Mouse (Mus musculus) gastrocnemius, postnatal 36 days (tissue): Measurements from ENCODE around the gene Dhdds. TPM values are rescaled to one million over a fixed set of nuclear protein-coding genes. Genes with fewer than 3 reads are reported as not detected.
"Not testable (repeated sequence)": the region's sequence is repeated elsewhere in the genome, so short reads cannot be mapped to it uniquely, and the experiment has no call there.

Experiments
- DNase-seq, 2 experiments: peaks; one replicate each; pipeline ENCODE4 v3.0.0; 2022
- intact Hi-C: fragments of 180-260 bp; cut with DNase I; formaldehyde crosslinking; loops from one replicate; pipeline ENCODE4 v1.15.1; 2025
- total RNA-seq, 2 experiments: library from RNA; stranded (reverse); gene quantifications; 2 replicates each; pipeline ENCODE4 v1.2.3; 2021

The Dhdds gene
- total RNA-seq, 2 experiments from 2014 or later: 10.5 to 10.9 TPM

DNA sequence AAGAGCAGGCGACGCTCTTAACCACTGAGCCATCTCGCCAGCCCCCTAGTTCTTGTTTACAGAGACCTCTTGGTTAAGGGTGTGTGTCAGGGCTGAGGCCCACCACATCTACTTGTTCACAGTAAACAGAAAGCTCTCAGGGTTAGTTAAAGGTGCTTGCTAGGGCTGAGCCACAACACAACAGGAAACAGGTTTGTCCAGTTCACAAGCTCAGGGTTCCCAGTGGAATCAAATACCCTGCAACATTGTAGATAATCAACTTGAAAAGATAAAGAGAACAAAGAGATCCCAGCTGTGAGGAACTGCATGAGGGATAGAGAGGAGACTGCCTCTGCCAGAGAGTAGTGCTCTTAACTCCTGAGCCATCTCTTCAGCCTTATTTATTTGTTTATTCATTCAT is 6.1 kb upstream of the Dhdds start:
- no peak for DNase-seq
- intact Hi-C loops: no loop called here

DNA sequence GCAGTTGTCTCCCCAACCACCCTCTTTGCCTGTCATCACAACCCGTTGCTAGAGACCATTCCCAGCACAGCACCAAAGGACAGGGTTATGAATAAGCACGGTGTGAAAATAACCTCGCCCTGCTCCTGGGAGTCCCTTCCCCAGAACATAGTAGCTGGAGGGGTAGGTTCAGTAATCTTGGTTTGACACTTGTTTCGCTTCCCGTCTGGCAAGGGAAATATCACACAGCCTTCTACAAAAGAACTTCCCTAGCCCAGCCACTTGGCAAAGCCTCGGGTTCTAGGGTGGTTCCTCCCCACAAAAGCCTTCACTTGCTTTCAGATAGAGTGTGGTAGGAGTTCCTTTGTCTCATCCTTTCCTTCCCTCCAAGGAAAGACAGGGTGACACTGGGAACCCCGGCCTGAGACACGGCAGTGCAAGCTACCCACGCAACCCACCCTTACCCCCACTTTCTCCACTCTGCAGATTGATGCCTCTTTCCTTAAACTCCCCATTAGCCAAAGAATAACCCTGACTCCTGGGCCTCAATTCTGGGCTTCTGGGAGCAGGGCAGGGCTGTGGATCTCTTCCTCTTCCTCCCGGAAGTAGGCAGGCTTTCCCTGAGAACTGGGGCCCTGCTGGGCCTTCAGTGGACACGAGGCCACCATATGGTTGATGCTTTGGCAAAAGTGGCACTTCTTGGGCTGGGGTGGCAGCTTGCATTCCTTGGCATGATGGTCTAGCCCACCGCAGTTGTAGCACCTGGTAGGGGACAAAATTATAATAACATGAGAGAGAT is 5.1 kb upstream of the Dhdds start:
- intact Hi-C loops: no loop called here
- DNase-seq: no peak

DNA sequence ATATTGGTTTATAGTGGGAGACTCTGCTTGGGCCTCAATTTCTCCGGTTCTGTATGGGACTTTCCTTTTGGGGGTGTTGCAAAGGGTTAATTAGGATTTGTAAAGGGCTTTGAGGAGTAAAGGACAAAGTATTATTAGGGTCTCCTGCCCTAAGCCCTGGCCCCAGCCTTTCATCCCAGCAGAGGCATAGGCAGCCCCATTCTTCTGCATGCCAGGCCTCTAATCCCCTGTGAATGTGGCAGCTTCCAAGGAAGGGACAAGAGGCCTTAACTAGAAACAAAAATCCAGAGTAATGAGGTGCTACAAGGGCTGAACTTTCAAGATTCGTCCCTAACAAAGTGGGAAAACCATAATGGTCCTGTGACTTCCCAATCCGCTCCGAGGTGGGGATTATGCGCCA is 2.2 kb upstream of the Dhdds start:
- no peak for DNase-seq
- intact Hi-C loops: no loop called here

DNA sequence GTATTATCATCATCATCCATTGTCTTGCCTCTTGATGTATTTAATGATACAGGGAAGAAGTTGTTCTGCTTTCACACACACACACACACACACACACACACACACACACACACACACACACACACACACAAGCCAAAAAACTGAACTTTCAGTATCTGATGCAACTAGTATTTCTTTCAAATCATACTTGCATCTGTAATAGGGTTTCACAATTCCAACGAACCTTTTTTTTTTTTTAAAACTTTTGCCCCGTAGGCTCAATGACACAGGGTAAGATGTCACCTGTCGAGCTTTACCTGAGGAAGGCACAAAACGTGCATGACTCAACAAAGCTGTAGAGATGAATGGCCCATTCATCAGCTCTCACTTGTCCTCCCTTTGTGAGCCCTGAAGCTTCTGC is 1.5 kb upstream of the Dhdds start:
- intact Hi-C loops: no loop called here
- no peak for DNase-seq

DNA sequence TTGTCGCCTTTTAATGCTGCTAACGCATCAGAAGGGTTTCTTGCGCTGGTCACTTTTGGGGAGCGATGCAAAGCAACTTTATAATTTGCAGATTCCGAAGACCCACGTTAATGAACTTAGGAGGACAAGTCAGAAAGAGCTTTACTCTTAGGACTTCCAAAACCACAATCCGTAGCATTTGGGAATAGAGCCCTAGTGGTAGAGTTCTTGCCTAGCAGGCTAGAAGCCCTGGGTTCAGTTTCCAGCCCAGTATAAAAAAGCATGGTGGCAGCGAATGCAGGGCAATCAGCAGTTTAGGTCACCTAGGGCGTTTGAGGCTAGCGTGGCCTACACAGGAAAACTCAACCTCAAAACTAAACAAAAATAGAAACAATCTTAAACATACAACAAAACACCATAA is 992 bp upstream of the Dhdds start:
- DNase-seq: no peak
- intact Hi-C loops: loop anchor here (2.0 kb wide), 1 partner anchor 35 kb away; no protein-coding TSS in a partner anchor

DNA sequence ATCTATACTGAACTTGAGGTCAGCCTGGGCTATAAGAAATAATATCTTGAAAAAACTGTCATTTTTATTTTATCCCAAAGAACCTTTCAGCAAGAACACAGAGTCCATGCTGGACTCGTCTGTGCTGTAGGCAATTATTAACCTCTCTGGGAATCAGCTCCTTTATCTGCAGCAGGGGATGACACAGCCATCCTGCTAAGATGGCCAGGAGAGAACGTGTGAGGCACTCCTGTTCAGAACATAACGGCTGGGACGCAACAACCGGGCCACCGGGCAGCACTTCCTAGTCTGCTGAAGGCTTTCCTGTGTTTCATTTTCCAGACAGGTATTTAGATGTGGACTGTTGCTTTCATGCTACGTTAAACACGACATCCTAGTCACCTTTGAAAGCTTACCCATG is 6.0 kb downstream of the Dhdds start:
- DNase-seq: no peak
- intact Hi-C loops: no loop called here

DNA sequence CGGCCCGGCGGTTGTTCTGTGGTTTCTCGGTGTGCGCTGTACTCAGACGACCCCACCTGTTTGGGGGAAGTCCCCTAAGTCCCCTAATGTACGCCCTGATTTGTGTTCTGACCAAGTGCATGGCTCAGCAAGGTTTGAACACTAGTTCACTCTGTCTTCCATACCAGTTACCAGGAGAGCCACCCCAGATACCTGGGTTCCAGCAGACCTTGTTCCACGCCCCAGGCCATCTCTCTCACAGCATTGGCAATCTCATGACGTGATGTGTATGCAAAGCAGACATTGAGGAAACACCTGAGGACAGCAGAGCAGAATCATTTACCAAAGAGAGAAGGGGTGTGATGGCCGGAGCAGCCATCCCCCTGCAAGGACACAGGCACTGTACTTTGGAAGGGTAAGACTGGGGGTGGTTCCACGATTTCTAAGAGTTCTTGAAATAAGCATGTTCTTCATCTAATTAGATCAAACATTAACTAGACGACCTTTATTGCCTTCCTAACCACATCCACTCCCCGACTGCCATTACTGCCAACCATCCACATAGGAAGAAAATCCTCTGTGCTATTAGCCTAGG is 9.5 kb downstream of the Dhdds start:
- DNase-seq: no peak
- intact Hi-C loops: no loop called here

DNA sequence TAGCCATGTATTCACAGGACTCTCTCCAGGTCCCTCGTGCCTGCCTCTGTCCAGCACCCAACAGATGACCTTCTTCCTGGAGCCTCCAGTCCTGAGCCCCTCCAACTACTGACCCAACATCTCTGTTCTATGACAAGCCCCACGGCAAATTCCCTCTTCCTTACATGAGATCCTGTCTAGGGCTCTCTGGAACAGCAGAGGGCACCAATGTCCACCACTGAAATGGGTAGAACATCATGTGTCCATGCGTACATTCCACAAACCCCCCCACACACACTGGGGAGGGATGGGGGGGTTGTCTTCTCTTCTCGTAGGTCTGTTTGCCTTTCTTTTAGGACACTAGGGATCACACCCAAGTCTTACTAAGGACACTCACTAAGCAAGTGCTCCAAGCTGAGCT is 10.7 kb downstream of the Dhdds start:
- DNase-seq: no peak
- intact Hi-C loops: no loop called here

DNA sequence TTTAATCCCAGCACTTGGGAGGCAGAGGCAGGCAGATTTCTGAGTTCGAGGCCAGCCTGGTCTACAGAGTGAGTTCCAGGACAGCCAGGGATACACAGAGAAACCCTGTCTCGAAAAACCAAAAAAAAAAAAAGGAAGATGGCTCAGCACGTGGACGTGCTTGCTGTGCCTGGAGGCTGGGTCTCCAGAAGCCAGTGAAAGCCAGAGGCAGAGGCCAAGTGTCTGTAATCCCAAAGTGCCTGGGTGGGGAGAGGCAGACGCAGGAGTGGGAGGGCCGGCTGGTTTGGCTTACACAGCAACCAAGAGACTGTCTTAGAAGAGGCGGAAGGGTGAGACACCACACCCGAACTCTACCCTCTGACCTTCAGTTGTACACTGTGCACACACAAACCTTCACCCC is 12.4 kb downstream of the Dhdds start:
- DNase-seq, intact Hi-C loops: not testable (repeated sequence)

DNA sequence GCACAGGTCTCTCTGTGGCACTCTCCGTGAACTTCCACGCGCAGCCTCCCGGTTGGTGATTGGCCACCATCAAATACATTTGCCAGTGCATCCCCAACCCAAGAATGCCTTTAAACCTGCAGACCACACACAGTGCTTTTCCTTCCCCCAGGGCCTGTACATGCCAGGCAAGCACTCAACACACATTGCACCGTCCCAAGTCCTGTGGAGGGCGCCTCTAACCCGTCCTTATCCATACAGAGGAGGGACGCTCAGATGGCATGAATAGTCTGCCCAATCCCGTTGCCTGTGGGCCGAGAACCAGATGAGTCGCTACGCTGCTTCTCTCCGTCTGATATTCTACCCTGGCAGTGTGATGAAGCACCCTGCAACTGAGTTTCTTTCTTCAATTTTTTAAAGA is 17.8 kb downstream of the Dhdds start:
- intact Hi-C loops: no loop called here
- no peak for DNase-seq

DNA sequence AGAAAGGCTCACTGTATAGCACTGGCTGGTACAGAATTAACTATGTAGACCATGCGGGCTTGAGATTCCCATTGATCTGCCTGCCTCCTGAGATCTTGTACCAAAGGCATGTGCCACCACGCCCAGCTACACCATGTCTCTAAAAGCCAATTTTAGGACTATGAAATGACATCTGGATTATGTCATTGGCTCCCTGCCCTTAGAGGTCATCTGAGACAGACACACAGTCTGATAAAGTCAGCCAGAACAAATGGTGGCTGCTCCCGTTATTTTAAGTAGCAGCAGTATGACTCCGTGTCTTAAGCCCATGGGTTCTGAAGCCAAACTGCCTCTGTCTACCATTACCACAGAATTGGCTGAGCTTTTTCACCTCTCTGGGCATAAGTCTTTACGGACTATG is 20.2 kb downstream of the Dhdds start:
- DNase-seq: peak in 1 of 2 experiments; percentile 13
- intact Hi-C loops: no loop called here

DNA sequence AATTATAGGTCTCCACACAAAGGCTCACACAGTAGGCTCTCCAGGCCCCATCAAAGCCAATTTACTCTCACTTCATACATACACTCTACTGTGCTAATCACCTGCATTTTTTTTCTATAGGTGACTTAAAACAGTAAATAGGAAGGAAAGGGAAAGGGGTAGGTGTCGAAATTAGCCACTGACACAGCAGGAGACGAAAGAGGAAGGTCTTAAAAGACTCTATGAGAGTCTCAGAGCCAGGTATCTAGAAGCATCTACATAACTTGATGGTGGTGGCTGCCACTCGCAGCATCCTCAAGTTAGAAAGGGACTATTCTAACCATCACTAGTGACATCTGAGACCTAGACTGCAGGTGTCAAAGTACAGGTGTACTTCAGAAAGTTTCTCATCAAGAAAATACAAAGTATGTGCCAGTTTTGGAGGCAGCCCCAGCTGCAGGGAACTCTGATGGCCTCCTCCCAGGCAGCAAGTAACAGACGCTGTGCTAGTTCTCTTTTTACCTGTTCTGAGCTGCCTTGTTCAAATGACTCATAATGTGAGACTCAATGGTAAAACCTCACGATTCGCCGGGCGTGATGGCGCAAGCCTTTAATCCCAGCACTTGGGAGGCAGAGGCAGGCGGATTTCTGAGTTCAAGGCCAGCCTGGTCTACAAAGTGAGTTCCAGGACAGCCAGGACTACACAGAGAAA is 22.6 kb downstream of the Dhdds start:
- intact Hi-C loops: no loop called here
- no peak for DNase-seq

DNA sequence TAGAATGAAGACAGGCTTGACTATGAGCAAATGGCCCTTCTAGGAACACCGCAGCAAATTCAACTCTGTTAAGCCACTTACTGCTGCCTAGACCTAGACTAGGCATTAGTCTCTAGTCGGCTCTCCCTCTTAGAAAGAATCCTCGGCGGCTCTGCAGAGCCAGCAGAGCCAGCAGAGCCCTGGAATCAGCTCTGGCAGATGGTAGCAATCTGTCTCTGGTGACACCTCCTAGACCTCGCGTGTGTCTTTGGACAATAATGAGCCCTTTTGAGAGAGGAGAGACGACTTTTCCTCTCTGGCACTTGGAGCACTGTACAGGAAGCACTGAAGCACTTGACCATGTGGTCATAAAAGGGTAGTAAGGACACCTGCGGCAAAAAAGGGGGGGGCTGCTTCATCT is 29.0 kb downstream of the Dhdds start:
- intact Hi-C loops: no loop called here
- DNase-seq: no peak

DNA sequence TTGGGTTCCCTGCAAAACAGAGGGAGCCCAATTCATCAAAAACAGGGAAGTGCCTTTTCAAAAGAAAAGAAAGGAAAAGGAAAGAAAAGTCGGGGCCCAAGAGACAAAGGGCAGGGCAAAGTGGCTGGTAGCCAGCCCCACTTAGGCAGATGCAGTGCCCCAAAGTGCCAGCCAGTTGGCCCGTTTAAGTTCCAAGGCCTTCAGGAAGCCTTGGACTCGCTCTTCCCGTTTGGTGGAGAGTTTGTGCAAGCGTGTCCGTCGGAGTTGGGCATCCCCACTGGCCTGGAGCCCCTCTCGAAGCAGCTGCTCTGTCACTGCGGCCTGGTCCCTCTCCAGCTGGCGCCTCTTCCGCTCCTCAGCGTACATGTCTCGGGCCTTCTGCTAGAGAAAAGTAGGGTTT is 29.8 kb downstream of the Dhdds start:
- no peak for DNase-seq
- intact Hi-C loops: no loop called here

DNA sequence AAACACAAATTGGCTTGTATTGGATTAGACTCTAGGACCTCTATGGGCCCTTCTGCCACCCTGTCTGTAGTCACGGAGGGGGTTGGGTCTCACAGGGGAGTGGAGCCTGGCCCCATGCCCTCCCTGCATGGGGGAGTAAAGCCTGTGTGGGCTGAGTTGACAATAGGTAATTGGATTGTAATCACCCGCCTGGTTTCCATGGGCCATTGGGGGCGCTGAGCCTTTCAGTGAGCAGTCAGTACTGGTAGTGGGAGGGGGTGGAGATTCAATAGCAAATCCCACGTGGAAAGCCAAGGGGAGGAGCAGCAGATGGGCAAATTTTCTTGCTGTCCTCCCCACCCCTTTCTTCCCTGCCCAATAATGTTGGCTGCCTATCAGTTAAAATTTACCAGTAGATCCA is 30.5 kb downstream of the Dhdds start:
- intact Hi-C loops: no loop called here
- no peak for DNase-seq

DNA sequence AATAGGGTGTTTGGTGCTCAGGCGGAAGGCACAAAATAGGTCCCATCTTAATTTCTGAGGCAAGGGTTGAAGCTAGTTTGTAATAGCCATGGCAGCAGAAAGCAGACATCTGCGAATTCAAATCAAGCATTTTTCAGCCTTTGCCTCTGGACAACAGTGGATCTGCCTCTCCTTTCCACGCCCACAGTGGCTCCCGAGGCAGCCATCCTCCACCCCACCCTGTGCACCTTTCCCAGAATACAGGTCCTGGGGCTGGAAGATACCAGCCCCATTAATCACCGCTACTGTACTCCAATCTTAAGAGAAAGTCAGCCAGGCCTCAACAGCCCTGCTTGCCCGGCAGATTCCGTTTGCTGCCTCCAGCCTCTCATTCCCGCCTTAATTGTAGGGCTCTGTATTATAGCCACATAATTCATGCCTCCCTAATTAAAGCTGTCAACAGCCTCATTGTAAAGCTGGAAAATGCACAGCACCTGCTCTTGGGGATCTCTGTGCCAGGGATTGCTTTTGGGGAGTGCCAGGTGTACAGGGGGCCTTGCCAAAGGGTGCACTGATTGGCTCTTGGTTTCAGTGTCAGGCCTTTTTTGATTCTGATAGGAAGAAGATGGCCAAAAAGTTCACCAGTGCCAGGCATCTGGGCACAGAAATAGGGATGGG is 31.5 kb downstream of the Dhdds start:
- DNase-seq: no peak
- intact Hi-C loops: no loop called here

DNA sequence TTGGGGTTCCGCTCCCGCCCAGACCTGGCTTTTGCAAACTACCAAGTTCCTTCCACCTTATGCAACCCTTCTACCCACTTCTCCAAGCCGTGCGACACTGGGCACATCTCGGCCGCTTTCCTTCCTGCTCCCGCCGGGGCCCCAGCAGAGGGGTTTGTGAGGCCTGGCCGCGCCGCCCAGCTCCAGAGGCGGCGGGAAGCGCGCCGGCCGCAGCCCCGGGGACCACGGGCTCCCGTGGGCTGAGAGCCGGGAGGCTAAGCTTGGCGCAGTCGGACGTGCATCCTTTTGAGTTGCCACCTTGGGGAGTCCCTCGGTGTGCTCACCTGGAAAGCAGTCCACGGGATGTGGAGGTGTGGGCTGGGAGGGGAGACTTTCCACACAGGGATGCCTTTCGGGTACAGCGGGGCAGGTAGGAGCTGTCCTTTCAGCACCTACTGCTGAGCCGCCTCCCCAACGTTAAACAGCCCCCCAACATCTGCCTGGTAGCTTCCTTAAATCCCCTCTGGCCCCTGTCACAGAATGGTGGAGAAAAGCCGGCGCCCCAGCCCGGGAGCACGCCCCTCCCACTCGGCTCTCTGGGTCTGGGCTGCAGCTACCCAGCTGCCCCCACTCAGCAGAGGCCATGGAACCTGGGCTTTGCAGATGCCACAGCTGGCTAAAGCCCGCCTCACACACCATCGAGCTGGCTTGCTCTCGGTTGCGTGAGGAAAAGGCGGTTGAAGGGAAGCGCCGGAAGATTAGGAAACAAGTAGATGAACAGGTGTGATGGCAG is 32.4 kb downstream of the Dhdds start, which contains the start of gene Hmgn2:
TSS of gene Hmgn2 (minus strand) at position 501 of the 772 bp plus-strand sequence.
- intact Hi-C loops: no loop called here
- DNase-seq: no peak

DNA sequence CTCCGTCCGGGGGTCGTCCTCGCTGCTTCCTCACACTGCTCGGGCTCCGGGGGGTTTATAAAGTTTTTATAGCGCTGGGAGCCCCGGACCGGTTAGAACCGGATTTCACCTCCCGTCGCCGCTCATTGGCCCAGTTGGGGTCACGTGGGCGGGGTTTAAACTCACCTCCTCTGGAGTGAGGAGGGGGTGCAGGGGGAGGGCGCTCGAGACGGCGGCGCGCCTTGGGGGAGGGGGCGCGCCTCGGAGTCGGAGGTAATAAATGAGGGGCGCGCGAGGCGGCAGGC is 32.9 kb downstream of the Dhdds start:
- DNase-seq: peak; percentile 78 to 85
- intact Hi-C loops: loop anchor here (2.0 kb wide), 2 partner anchors 33 to 57 kb away; partner anchors contain the start of gene Dhdds

DNA sequence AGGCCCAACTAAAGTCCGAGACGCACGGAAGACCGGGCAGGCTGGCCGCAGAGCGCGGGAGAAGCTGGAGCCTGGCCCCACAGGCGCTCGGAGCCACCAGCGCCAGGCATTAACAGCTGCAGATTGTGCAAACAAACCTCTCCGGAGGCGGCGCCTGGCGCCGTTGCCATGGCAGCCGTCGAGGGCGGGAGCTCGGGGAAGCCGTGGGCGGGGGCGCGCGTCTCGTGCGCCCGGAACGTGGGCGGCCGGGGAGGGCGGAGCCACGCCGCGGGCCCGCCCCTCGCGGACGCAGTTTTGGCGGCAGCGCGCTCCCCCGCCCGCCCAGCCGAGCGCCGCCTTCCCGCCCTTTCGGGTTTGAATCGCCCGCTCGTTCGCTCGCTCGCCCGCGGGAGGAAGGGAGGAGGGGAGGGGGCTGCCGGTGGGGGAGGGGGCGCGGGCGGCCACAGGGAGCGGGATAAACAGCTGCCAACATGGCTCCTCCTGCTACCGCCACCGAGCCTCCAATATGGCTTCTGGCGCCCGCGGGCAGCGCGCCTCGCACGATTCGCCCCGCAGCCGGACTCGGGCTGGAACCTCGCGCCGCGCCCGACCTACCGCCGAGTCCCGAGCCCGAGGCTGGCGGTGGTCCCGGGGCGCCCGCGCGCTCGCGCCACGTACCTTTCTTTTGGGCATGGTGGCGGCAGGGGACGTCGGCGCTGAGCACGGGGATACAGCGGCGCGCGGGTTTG is 33.4 kb downstream of the Dhdds start:
- DNase-seq: peak; percentile 97 to 99
- intact Hi-C loops: loop anchor here (2.0 kb wide), 2 partner anchors 33 to 57 kb away; partner anchors contain the start of gene Dhdds
